Mouse (Mus musculus): ENCODE results near the gene Tmem132b. TPM values are rescaled to one million over a fixed set of nuclear protein-coding genes. Genes with fewer than 3 reads are reported as not detected.

Gene Tmem132b
- polyA plus RNA-seq, 1 experiment from 2014 or later = 0.74 TPM

- H3K9ac ChIP-seq (ENCODE audit: low read depth, low read length) = no peak overlapping the region
- H3K36me3 ChIP-seq (ENCODE audit: control insufficient read depth, insufficient read depth, low read length) = no peaks in the 10 kb centered on the region
- H3K27me3 ChIP-seq (ENCODE audit: control insufficient read depth, insufficient read depth, low read length) = no peaks in the 10 kb centered on the region
- no peak overlapping the region for H3K27ac ChIP-seq (ENCODE audit: low read depth, low read length)
- no peak overlapping the region for H3K4me2 ChIP-seq (replicated peaks; ENCODE audit: low read depth, low read length)
- no peak overlapping the region for H3K4me3 ChIP-seq (ENCODE audit: low read depth, low read length)
- H3K9me3 ChIP-seq (ENCODE audit: control insufficient read depth, low read length) = no peaks in the 10 kb centered on the region
- DNase-seq (ENCODE audit: low spot score) (no peak), ATAC-seq (ENCODE audit: low FRiP score) (no peak)
- WGBS = 88% methylated on average over 2 of the region's 2 CpGs
- no peaks in the 10 kb centered on the region; the same call in 1 of the 2 replicates for H3K4me1 ChIP-seq (replicated peaks; ENCODE audit: control insufficient read depth, insufficient read depth, low read length)
Measured at GRCm38 (mm10) chr5:125575866-125576265, 44.3 kb downstream of the Tmem132b start.

GRCm38 (mm10) chr5:125578661-125579060 is 47.1 kb downstream of the Tmem132b start:
- no peak overlapping the region for H3K4me2 ChIP-seq (replicated peaks; ENCODE audit: low read depth, low read length)
- no peak overlapping the region for H3K9ac ChIP-seq (ENCODE audit: low read depth, low read length)
- DNase-seq (ENCODE audit: low spot score) (no peak), ATAC-seq (ENCODE audit: low FRiP score) (no peak)
- H3K4me3 ChIP-seq (ENCODE audit: low read depth, low read length) = no peak overlapping the region
- no peaks in the 10 kb centered on the region for H3K36me3 ChIP-seq (ENCODE audit: control insufficient read depth, insufficient read depth, low read length)
- no peak overlapping the region for H3K27ac ChIP-seq (ENCODE audit: low read depth, low read length)
- no peaks in the 10 kb centered on the region for H3K27me3 ChIP-seq (ENCODE audit: control insufficient read depth, insufficient read depth, low read length)
- WGBS = 88% methylated on average over 13 of the region's 13 CpGs
- no peaks in the 10 kb centered on the region for H3K9me3 ChIP-seq (ENCODE audit: control insufficient read depth, low read length)
- H3K4me1 ChIP-seq (replicated peaks; ENCODE audit: control insufficient read depth, insufficient read depth, low read length) = no peaks in the 10 kb centered on the region; the same call in 1 of the 2 replicates

GRCm38 (mm10) chr5:125579153-125579552 is 47.6 kb downstream of the Tmem132b start:
- ATAC-seq (ENCODE audit: low FRiP score) = no peak
- Histone ChIP-seq H3K27ac (ENCODE audit: low read depth, low read length) (no peak overlapping the region), H3K9ac (ENCODE audit: low read depth, low read length) (no peak overlapping the region), H3K9me3 (ENCODE audit: control insufficient read depth, low read length) (no peaks in the 10 kb centered on the region), H3K4me2 (replicated peaks; ENCODE audit: low read depth, low read length) (no peak overlapping the region), H3K4me1 (replicated peaks; ENCODE audit: control insufficient read depth, insufficient read depth, low read length) (no peaks in the 10 kb centered on the region; the same call in 1 of the 2 replicates), H3K4me3 (ENCODE audit: low read depth, low read length) (no peak overlapping the region), H3K36me3 (ENCODE audit: control insufficient read depth, insufficient read depth, low read length) (no peaks in the 10 kb centered on the region), H3K27me3 (ENCODE audit: control insufficient read depth, insufficient read depth, low read length) (no peaks in the 10 kb centered on the region)
- DNase-seq (ENCODE audit: low spot score) = no peak
- WGBS = 60% methylated on average over 4 of the region's 4 CpGs

GRCm38 (mm10) chr5:125583298-125583697 is 51.7 kb downstream of the Tmem132b start:
- ATAC-seq (ENCODE audit: low FRiP score) (no peak), DNase-seq (ENCODE audit: low spot score) (no peak)
- Histone ChIP-seq H3K27me3 (ENCODE audit: control insufficient read depth, insufficient read depth, low read length) (no peaks in the 10 kb centered on the region), H3K36me3 (ENCODE audit: control insufficient read depth, insufficient read depth, low read length) (no peaks in the 10 kb centered on the region), H3K9me3 (ENCODE audit: control insufficient read depth, low read length) (no peaks in the 10 kb centered on the region), H3K4me2 (replicated peaks; ENCODE audit: low read depth, low read length) (no peak overlapping the region), H3K9ac (ENCODE audit: low read depth, low read length) (no peak overlapping the region), H3K4me3 (ENCODE audit: low read depth, low read length) (no peak overlapping the region), H3K27ac (ENCODE audit: low read depth, low read length) (no peak overlapping the region), H3K4me1 (replicated peaks; ENCODE audit: control insufficient read depth, insufficient read depth, low read length) (no peaks in the 10 kb centered on the region)
- WGBS = 89% methylated on average over 2 of the region's 2 CpGs

- no peak for DNase-seq (ENCODE audit: low spot score)
- WGBS = 76% methylated on average over 8 of the region's 8 CpGs
- Histone ChIP-seq H3K4me1 (replicated peaks; ENCODE audit: control insufficient read depth, insufficient read depth, low read length) (no peaks in the 10 kb centered on the region), H3K9me3 (ENCODE audit: control insufficient read depth, low read length) (no peaks in the 10 kb centered on the region), H3K27ac (ENCODE audit: low read depth, low read length) (no peak overlapping the region), H3K4me2 (replicated peaks; ENCODE audit: low read depth, low read length) (no peak overlapping the region), H3K4me3 (ENCODE audit: low read depth, low read length) (no peak overlapping the region), H3K9ac (ENCODE audit: low read depth, low read length) (no peak overlapping the region), H3K36me3 (ENCODE audit: control insufficient read depth, insufficient read depth, low read length) (no peaks in the 10 kb centered on the region), H3K27me3 (ENCODE audit: control insufficient read depth, insufficient read depth, low read length) (no peaks in the 10 kb centered on the region)
- ATAC-seq (ENCODE audit: low FRiP score) = no peak
Measured at GRCm38 (mm10) chr5:125583836-125584235, 52.3 kb downstream of the Tmem132b start.

GRCm38 (mm10) chr5:125585211-125585610 is 53.6 kb downstream of the Tmem132b start:
- DNase-seq (ENCODE audit: low spot score) (no peak), ATAC-seq (ENCODE audit: low FRiP score) (no peak)
- 82% methylated on average over 5 of the region's 5 CpGs for WGBS
- Histone ChIP-seq H3K4me3 (ENCODE audit: low read depth, low read length) (no peak overlapping the region), H3K27ac (ENCODE audit: low read depth, low read length) (no peak overlapping the region), H3K9me3 (ENCODE audit: control insufficient read depth, low read length) (no peaks in the 10 kb centered on the region), H3K27me3 (ENCODE audit: control insufficient read depth, insufficient read depth, low read length) (no peaks in the 10 kb centered on the region), H3K4me1 (replicated peaks; ENCODE audit: control insufficient read depth, insufficient read depth, low read length) (peaks cover 4% of the 10 kb centered on the region; the same call in 1 of the 2 replicates), H3K9ac (ENCODE audit: low read depth, low read length) (no peak overlapping the region), H3K4me2 (replicated peaks; ENCODE audit: low read depth, low read length) (no peak overlapping the region), H3K36me3 (ENCODE audit: control insufficient read depth, insufficient read depth, low read length) (no peaks in the 10 kb centered on the region)

GRCm38 (mm10) chr5:125588203-125588602 is 56.6 kb downstream of the Tmem132b start:
- Histone ChIP-seq H3K9me3 (ENCODE audit: control insufficient read depth, low read length) (no peaks in the 10 kb centered on the region), H3K4me2 (replicated peaks; ENCODE audit: low read depth, low read length) (no peak overlapping the region), H3K27ac (ENCODE audit: low read depth, low read length) (no peak overlapping the region), H3K4me1 (replicated peaks; ENCODE audit: control insufficient read depth, insufficient read depth, low read length) (peaks cover 4% of the 10 kb centered on the region; the same call in 1 of the 2 replicates), H3K27me3 (ENCODE audit: control insufficient read depth, insufficient read depth, low read length) (no peaks in the 10 kb centered on the region), H3K4me3 (ENCODE audit: low read depth, low read length) (no peak overlapping the region), H3K36me3 (ENCODE audit: control insufficient read depth, insufficient read depth, low read length) (no peaks in the 10 kb centered on the region), H3K9ac (ENCODE audit: low read depth, low read length) (no peak overlapping the region)
- WGBS = 68% methylated on average over 7 of the region's 7 CpGs
- DNase-seq (ENCODE audit: low spot score) (no peak), ATAC-seq (ENCODE audit: low FRiP score) (peak; percentile 41)

- Histone ChIP-seq H3K9me3 (ENCODE audit: control insufficient read depth, low read length) (no peaks in the 10 kb centered on the region), H3K4me2 (replicated peaks; ENCODE audit: low read depth, low read length) (peak overlapping the region; percentile 61), H3K36me3 (ENCODE audit: control insufficient read depth, insufficient read depth, low read length) (no peaks in the 10 kb centered on the region), H3K27ac (ENCODE audit: low read depth, low read length) (no peak overlapping the region), H3K4me3 (ENCODE audit: low read depth, low read length) (peak overlapping the region; percentile 39), H3K9ac (ENCODE audit: low read depth, low read length) (peak overlapping the region; percentile 52), H3K27me3 (ENCODE audit: control insufficient read depth, insufficient read depth, low read length) (no peaks in the 10 kb centered on the region), H3K4me1 (replicated peaks; ENCODE audit: control insufficient read depth, insufficient read depth, low read length) (peaks cover 4% of the 10 kb centered on the region; the same call in 1 of the 2 replicates)
- WGBS = 6% methylated on average over 18 of the region's 18 CpGs
- peak; percentile 85 for ATAC-seq (ENCODE audit: low FRiP score)
- DNase-seq (ENCODE audit: low spot score) = peak; percentile 66
Measured at GRCm38 (mm10) chr5:125588876-125589667, 57.5 kb downstream of the Tmem132b start.

GRCm38 (mm10) chr5:125598056-125598455 is 66.5 kb downstream of the Tmem132b start:
- H3K9me3 ChIP-seq (ENCODE audit: control insufficient read depth, low read length) = no peaks in the 10 kb centered on the region
- no peaks in the 10 kb centered on the region for H3K36me3 ChIP-seq (ENCODE audit: control insufficient read depth, insufficient read depth, low read length)
- no peak overlapping the region for H3K9ac ChIP-seq (ENCODE audit: low read depth, low read length)
- H3K4me2 ChIP-seq (replicated peaks; ENCODE audit: low read depth, low read length) = no peak overlapping the region
- H3K4me3 ChIP-seq (ENCODE audit: low read depth, low read length) = no peak overlapping the region
- no peaks in the 10 kb centered on the region for H3K27me3 ChIP-seq (ENCODE audit: control insufficient read depth, insufficient read depth, low read length)
- no peak overlapping the region for H3K27ac ChIP-seq (ENCODE audit: low read depth, low read length)
- no peak for DNase-seq (ENCODE audit: low spot score)
- no peak for ATAC-seq (ENCODE audit: low FRiP score)
- no peaks in the 10 kb centered on the region for H3K4me1 ChIP-seq (replicated peaks; ENCODE audit: control insufficient read depth, insufficient read depth, low read length)
- WGBS = 86% methylated on average over 10 of the region's 10 CpGs

Data from hindbrain, embryonic 11.5 days (tissue).